Mouse (Mus musculus) MEL (cell line): ENCODE measurements around the gene Ube2u.

Experiments
- CTCF ChIP-seq, 3 experiments: IDR thresholded peaks in 2 of 3; conservative IDR thresholded peaks in 1 of 3; 2 replicates each; pipeline ENCODE4 v1.5.1; 2011 to 2012; ENCODE audit warnings: low read length in 3 of 3, low read depth in 2 of 3, mild to moderate bottlenecking in 2 of 3, improper control_type of control experiment in 1 of 3, inconsistent platforms in 1 of 3, mixed read lengths in 1 of 3, moderate library complexity in 1 of 3; ENCODE audit not compliant: control insufficient read depth in 1 of 3, insufficient read depth in 1 of 3, poor library complexity in 1 of 3, severe bottlenecking in 1 of 3
- ETS1 ChIP-seq: IDR thresholded peaks from 2 replicates; pipeline ENCODE4 v1.6.1; 2012; ENCODE audit warnings: low read depth, mild to moderate bottlenecking, inconsistent platforms, low read length, improper control_type of control experiment, moderate library complexity
- GABPA ChIP-seq: IDR thresholded peaks from 2 replicates; pipeline ENCODE4 v1.6.1; 2012; ENCODE audit warnings: low read depth, mild to moderate bottlenecking, inconsistent platforms, low read length, improper control_type of control experiment, moderate library complexity
- GATA1 ChIP-seq: IDR thresholded peaks from 2 replicates; pipeline ENCODE4 v1.6.1; 2011; ENCODE audit warnings: low read depth, low read length, improper control_type of control experiment
- MAX ChIP-seq: IDR thresholded peaks from 2 replicates; pipeline ENCODE4 v1.6.1; 2011; ENCODE audit warnings: low read length, improper control_type of control experiment
- MYC ChIP-seq: IDR thresholded peaks from 2 replicates; pipeline ENCODE4 v1.6.1; 2011; ENCODE audit warnings: low read depth, mild to moderate bottlenecking, low read length, improper control_type of control experiment, moderate library complexity
- POLR2A ChIP-seq, 2 experiments: IDR thresholded peaks; 2 replicates each; pipeline ENCODE4 v1.6.1; 2011 to 2012; ENCODE audit warnings: low read length in 2 of 2, mild to moderate bottlenecking in 2 of 2, control low read depth in 1 of 2, improper control_type of control experiment in 1 of 2, low read depth in 1 of 2, moderate library complexity in 1 of 2; ENCODE audit not compliant: control insufficient read depth in 1 of 2, insufficient read depth in 1 of 2, poor library complexity in 1 of 2
- TCF12 ChIP-seq: IDR thresholded peaks from 2 replicates; pipeline ENCODE4 v1.6.1; 2014; ENCODE audit warnings: low read depth, mild to moderate bottlenecking, inconsistent platforms, low read length, improper control_type of control experiment, moderate library complexity
- USF1 ChIP-seq: IDR thresholded peaks from 2 replicates; pipeline ENCODE4 v1.6.1; 2014; ENCODE audit warnings: low read depth, mild to moderate bottlenecking, inconsistent platforms, low read length, improper control_type of control experiment, moderate library complexity
- USF2 ChIP-seq, 2 experiments: IDR thresholded peaks; 2 replicates each; pipeline ENCODE4 v1.6.1; 2011 to 2012; ENCODE audit warnings: improper control_type of control experiment in 2 of 2, low read length in 2 of 2, borderline replicate concordance in 1 of 2, inconsistent platforms in 1 of 2, low read depth in 1 of 2, mild to moderate bottlenecking in 1 of 2; ENCODE audit not compliant: insufficient read depth in 1 of 2
- ZC3H11A ChIP-seq: IDR thresholded peaks from 2 replicates; pipeline ENCODE4 v1.6.1; 2012; ENCODE audit warnings: low read depth, mild to moderate bottlenecking, inconsistent platforms, low read length, improper control_type of control experiment

- no peak for TF ChIP-seq MAX
- TF ChIP-seq ZC3H11A: no peak
- no peak for TF ChIP-seq MYC
- TF ChIP-seq GABPA: no peak
- TF ChIP-seq CTCF (IDR thresholded peaks at IDR 0.05 in 2 of 3, conservative IDR thresholded peaks at IDR 0.05 in 1 of 3; ENCODE audit: control insufficient read depth in 1 of 3, insufficient read depth in 1 of 3, low read depth in 2 of 3, low read length in 3 of 3, poor library complexity in 1 of 3, severe bottlenecking in 1 of 3): no peak
- TF ChIP-seq ETS1: no peak
- no peak for TF ChIP-seq POLR2A (IDR thresholded peaks at IDR 0.05; ENCODE audit: control insufficient read depth in 1 of 2, insufficient read depth in 1 of 2, low read depth in 1 of 2, low read length in 2 of 2, poor library complexity in 1 of 2)
- TF ChIP-seq TCF12: no peak
- TF ChIP-seq GATA1: no peak
- no peak for TF ChIP-seq USF2 (IDR thresholded peaks at IDR 0.05; ENCODE audit: borderline replicate concordance in 1 of 2, insufficient read depth in 1 of 2, low read depth in 1 of 2, low read length in 2 of 2)
- no peak for TF ChIP-seq USF1
Measured at GRCm38 (mm10) chr4:100596630-100597029, 118.0 kb downstream of the Ube2u start.
